Mouse (Mus musculus): ENCODE results near the gene Hmgb2. TPM values are rescaled to one million over a fixed set of nuclear protein-coding genes. Genes with fewer than 3 reads are reported as not detected.
"Not testable (repeated sequence)": the region's sequence is repeated elsewhere in the genome, so short reads cannot be mapped to it uniquely, and the experiment has no call there.

Gene Hmgb2
- polyA plus RNA-seq, 1 experiment from 2014 or later, result 671 TPM

GRCm38 (mm10) chr8:57489366-57489765 lies 22.3 kb upstream of the Hmgb2 start:
- Histone ChIP-seq H3K4me3 (no peak overlapping the region), H3K36me3 (replicated peaks) (peaks cover 15% of the 10 kb centered on the region), H3K27me3 (ENCODE audit: poor library complexity, severe bottlenecking) (no peaks in the 10 kb centered on the region), H3K4me1 (peaks cover 14% of the 10 kb centered on the region), H3K9me3 (no peaks in the 10 kb centered on the region), H3K27ac (no peak overlapping the region)
- no peak for DNase-seq (ENCODE audit: extremely low spot score, low spot score)
- 86% methylated on average over 1 of the region's 1 CpGs for WGBS

- Histone ChIP-seq H3K27ac (no peak overlapping the region), H3K4me1 (peaks cover 14% of the 10 kb centered on the region), H3K36me3 (replicated peaks) (peaks cover 11% of the 10 kb centered on the region), H3K4me3 (no peak overlapping the region), H3K27me3 (ENCODE audit: poor library complexity, severe bottlenecking) (no peaks in the 10 kb centered on the region), H3K9me3 (no peaks in the 10 kb centered on the region)
- DNase-seq (ENCODE audit: extremely low spot score, low spot score), result no peak
These were observed 21.8 kb upstream of the Hmgb2 start for GRCm38 (mm10) chr8:57489896-57490295.

GRCm38 (mm10) chr8:57491873-57492272 lies 19.8 kb upstream of the Hmgb2 start:
- no peak for DNase-seq (ENCODE audit: extremely low spot score, low spot score)
- H3K4me1 ChIP-seq, result peaks cover 5% of the 10 kb centered on the region; the same call in 1 of the 2 replicates
- no peaks in the 10 kb centered on the region for H3K9me3 ChIP-seq
- H3K4me3 ChIP-seq, result no peak overlapping the region
- WGBS, result 95% methylated on average over 4 of the region's 4 CpGs
- peaks cover 11% of the 10 kb centered on the region; the same call in 1 of the 2 replicates for H3K36me3 ChIP-seq (replicated peaks)
- H3K27me3 ChIP-seq (ENCODE audit: poor library complexity, severe bottlenecking), result no peaks in the 10 kb centered on the region
- no peak overlapping the region for H3K27ac ChIP-seq

GRCm38 (mm10) chr8:57498494-57498846 lies 13.2 kb upstream of the Hmgb2 start:
- Histone ChIP-seq H3K36me3 (replicated peaks) (peaks cover 11% of the 10 kb centered on the region), H3K9me3 (no peaks in the 10 kb centered on the region), H3K4me1 (peaks cover 10% of the 10 kb centered on the region), H3K27me3 (ENCODE audit: poor library complexity, severe bottlenecking) (no peaks in the 10 kb centered on the region), H3K4me3 (no peak overlapping the region), H3K27ac (peak overlapping the region; percentile 41; the same call in 1 of the 2 replicates)
- WGBS, result 69% methylated on average over 8 of the region's 8 CpGs
- DNase-seq (ENCODE audit: extremely low spot score, low spot score), result no peak

GRCm38 (mm10) chr8:57498847-57499511 lies 12.7 kb upstream of the Hmgb2 start:
- H3K9me3 ChIP-seq, result no peaks in the 10 kb centered on the region
- H3K27me3 ChIP-seq (ENCODE audit: poor library complexity, severe bottlenecking), result no peaks in the 10 kb centered on the region
- DNase-seq (ENCODE audit: extremely low spot score, low spot score), result no peak
- H3K27ac ChIP-seq, result peak overlapping the region; percentile 41; the same call in 1 of the 2 replicates
- H3K36me3 ChIP-seq (replicated peaks), result peaks cover 11% of the 10 kb centered on the region
- no peak overlapping the region for H3K4me3 ChIP-seq
- H3K4me1 ChIP-seq, result peaks cover 10% of the 10 kb centered on the region
- 79% methylated on average over 17 of the region's 17 CpGs for WGBS

GRCm38 (mm10) chr8:57503641-57504040 lies 8.1 kb upstream of the Hmgb2 start:
- Histone ChIP-seq H3K27me3 (ENCODE audit: poor library complexity, severe bottlenecking) (no peaks in the 10 kb centered on the region), H3K36me3 (replicated peaks) (peaks cover 6% of the 10 kb centered on the region; the same call in 1 of the 2 replicates), H3K27ac (peak overlapping the region; percentile 62; the same call in 1 of the 2 replicates), H3K4me3 (no peak overlapping the region), H3K4me1 (peaks cover 7% of the 10 kb centered on the region), H3K9me3 (no peaks in the 10 kb centered on the region)
- peak; percentile 74 for DNase-seq (ENCODE audit: extremely low spot score, low spot score)
- WGBS, result 54% methylated on average over 5 of the region's 5 CpGs

- 81% methylated on average over 1 of the region's 1 CpGs for WGBS
- peak; percentile 9 for DNase-seq (ENCODE audit: extremely low spot score, low spot score)
These were observed 6.2 kb upstream of the Hmgb2 start for GRCm38 (mm10) chr8:57505500-57505899.

GRCm38 (mm10) chr8:57507556-57508063 lies 4.1 kb upstream of the Hmgb2 start:
- Histone ChIP-seq H3K27ac (no peak overlapping the region; the same call in 1 of the 2 replicates), H3K36me3 (replicated peaks) (peaks cover 10% of the 10 kb centered on the region), H3K27me3 (ENCODE audit: poor library complexity, severe bottlenecking) (no peaks in the 10 kb centered on the region), H3K4me3 (no peak overlapping the region), H3K4me1 (peaks cover 10% of the 10 kb centered on the region), H3K9me3 (no peaks in the 10 kb centered on the region)
- 90% methylated on average over 4 of the region's 4 CpGs for WGBS
- DNase-seq (ENCODE audit: extremely low spot score, low spot score), result peak; percentile 13

More at GRCm38 (mm10) chr8:57505500-57505899, 6.2 kb upstream of the Hmgb2 start:
- not testable (repeated sequence) for H3K27me3 ChIP-seq (ENCODE audit: poor library complexity, severe bottlenecking); H3K36me3 ChIP-seq (replicated peaks); H3K4me1 ChIP-seq; H3K9me3 ChIP-seq; H3K4me3 ChIP-seq; H3K27ac ChIP-seq

GRCm38 (mm10) chr8:57508657-57509056 lies 3.0 kb upstream of the Hmgb2 start:
- Histone ChIP-seq H3K27me3 (ENCODE audit: poor library complexity, severe bottlenecking) (no peaks in the 10 kb centered on the region), H3K36me3 (replicated peaks) (peaks cover 18% of the 10 kb centered on the region), H3K27ac (no peak overlapping the region), H3K4me1 (peaks cover 13% of the 10 kb centered on the region), H3K4me3 (no peak overlapping the region), H3K9me3 (no peaks in the 10 kb centered on the region)
- 90% methylated on average over 4 of the region's 4 CpGs for WGBS
- peak; percentile 9 for DNase-seq (ENCODE audit: extremely low spot score, low spot score)

- Histone ChIP-seq H3K27ac (peak overlapping the region; percentile 100), H3K4me3 (peak overlapping the region; percentile 91), H3K36me3 (replicated peaks) (peaks cover 37% of the 10 kb centered on the region), H3K27me3 (ENCODE audit: poor library complexity, severe bottlenecking) (no peaks in the 10 kb centered on the region), H3K9me3 (no peaks in the 10 kb centered on the region), H3K4me1 (peaks cover 23% of the 10 kb centered on the region)
- WGBS, result 1% methylated on average over 31 of the region's 31 CpGs
- DNase-seq (ENCODE audit: extremely low spot score, low spot score), result no peak
These were observed 854 bp upstream of the Hmgb2 start for GRCm38 (mm10) chr8:57510791-57511315.

- Histone ChIP-seq H3K27ac (peak overlapping the region; percentile 100), H3K4me1 (peaks cover 23% of the 10 kb centered on the region), H3K27me3 (ENCODE audit: poor library complexity, severe bottlenecking) (no peaks in the 10 kb centered on the region), H3K9me3 (no peaks in the 10 kb centered on the region), H3K36me3 (replicated peaks) (peaks cover 51% of the 10 kb centered on the region), H3K4me3 (peak overlapping the region; percentile 91)
- under 1% methylated on average over 84 of the region's 96 CpGs for WGBS
- DNase-seq (ENCODE audit: extremely low spot score, low spot score), result peak; percentile 64
These were observed 692 bp downstream of the Hmgb2 start for GRCm38 (mm10) chr8:57512141-57513056.

GRCm38 (mm10) chr8:57513178-57513661 lies 1.5 kb downstream of the Hmgb2 start:
- H3K9me3 ChIP-seq; DNase-seq (ENCODE audit: extremely low spot score, low spot score); H3K27me3 ChIP-seq (ENCODE audit: poor library complexity, severe bottlenecking): not testable (repeated sequence)
- peaks cover 58% of the 10 kb centered on the region for H3K36me3 ChIP-seq (replicated peaks)
- H3K4me1 ChIP-seq, result peaks cover 23% of the 10 kb centered on the region
- H3K4me3 ChIP-seq, result peak overlapping the region; percentile 91
- H3K27ac ChIP-seq, result peak overlapping the region; percentile 100
- 41% methylated on average over 10 of the region's 10 CpGs for WGBS

All from forebrain, embryonic 10.5 days (tissue).